Mouse (Mus musculus): Measurements from ENCODE around the gene Guf1.

The Guf1 gene

GRCm38 (mm10) chr5:69556628-69557403 lies at the start of gene Guf1:
Guf1 (plus strand) TSS chr5:69556923.
- peak; percentile 95 for DNase-seq

GRCm38 (mm10) chr5:69507045-69507444 lies 49.7 kb upstream of the Guf1 start:
- DNase-seq: no peak

GRCm38 (mm10) chr5:69511631-69512030 lies 45.1 kb upstream of the Guf1 start:
- DNase-seq: no peak

- DNase-seq: no peak
Measured at GRCm38 (mm10) chr5:69512203-69512602, 44.5 kb upstream of the Guf1 start.

GRCm38 (mm10) chr5:69520661-69521278 lies 36.0 kb upstream of the Guf1 start:
- DNase-seq: peak; percentile 6

- no peak for DNase-seq
Measured at GRCm38 (mm10) chr5:69522064-69522463, 34.7 kb upstream of the Guf1 start.

GRCm38 (mm10) chr5:69523944-69524343 lies 32.8 kb upstream of the Guf1 start:
- DNase-seq: no peak

- no peak for DNase-seq
Measured at GRCm38 (mm10) chr5:69541680-69542079, 15.0 kb upstream of the Guf1 start.

GRCm38 (mm10) chr5:69542489-69542888 lies 14.2 kb upstream of the Guf1 start, which contains the start of gene Yipf7:
Yipf7 (minus strand) TSS chr5:69542648.
- DNase-seq: no peak

- no peak for DNase-seq
Measured at GRCm38 (mm10) chr5:69557404-69557935, 747 bp downstream of the Guf1 start.

GRCm38 (mm10) chr5:69591640-69592461 lies 35.1 kb downstream of the Guf1 start, which contains the start of gene Gnpda2:
Gnpda2 (minus strand) TSS chr5:69592340.
- peak; percentile 84 for DNase-seq

GRCm38 (mm10) chr5:69601027-69601426 lies 44.3 kb downstream of the Guf1 start:
- no peak for DNase-seq

GRCm38 (mm10) chr5:69613209-69613796 lies 56.6 kb downstream of the Guf1 start:
- no peak for DNase-seq

GRCm38 (mm10) chr5:69620899-69621298 lies 64.2 kb downstream of the Guf1 start:
- DNase-seq: no peak
